Mouse (Mus musculus): Measurements from ENCODE around the gene Ctdsp1. TPM values are rescaled to one million over a fixed set of nuclear protein-coding genes. Genes with fewer than 3 reads are reported as not detected.

Gene Ctdsp1
- total RNA-seq (2015) (79.1 and 89.1 TPM in 2 replicates), total RNA-seq (2017) (33.0 and 33.2 TPM in 2 replicates)

GRCm38 (mm10) chr1:74390924-74391748 is at the start of gene Ctdsp1:
Gene Ctdsp1 (plus strand): TSS chr1:74391509.
- peak; percentile 49 for ATAC-seq (replicated peaks; ENCODE audit: poor library complexity)

DNA sequence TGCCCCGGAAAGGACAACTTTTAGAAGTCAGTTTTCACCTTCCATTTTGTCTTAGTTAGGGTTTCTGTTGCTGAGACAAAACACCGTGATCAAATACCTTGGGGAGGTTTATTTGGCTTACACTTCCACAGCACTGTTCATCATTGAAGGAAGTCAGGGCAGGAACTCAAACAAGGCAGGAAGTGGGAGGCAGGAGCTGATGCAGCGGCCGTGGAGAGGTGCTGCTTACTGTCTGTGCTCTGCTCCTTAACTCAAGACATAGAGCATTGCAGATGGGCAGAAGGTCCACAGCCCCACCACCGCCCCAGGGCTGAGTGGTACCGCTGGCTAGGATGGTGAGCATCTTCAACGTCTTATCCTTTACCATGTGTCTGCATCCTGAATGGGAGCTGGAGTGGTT is 49.4 kb upstream of the Ctdsp1 start:
- no peak for ATAC-seq (replicated peaks; ENCODE audit: poor library complexity)

DNA sequence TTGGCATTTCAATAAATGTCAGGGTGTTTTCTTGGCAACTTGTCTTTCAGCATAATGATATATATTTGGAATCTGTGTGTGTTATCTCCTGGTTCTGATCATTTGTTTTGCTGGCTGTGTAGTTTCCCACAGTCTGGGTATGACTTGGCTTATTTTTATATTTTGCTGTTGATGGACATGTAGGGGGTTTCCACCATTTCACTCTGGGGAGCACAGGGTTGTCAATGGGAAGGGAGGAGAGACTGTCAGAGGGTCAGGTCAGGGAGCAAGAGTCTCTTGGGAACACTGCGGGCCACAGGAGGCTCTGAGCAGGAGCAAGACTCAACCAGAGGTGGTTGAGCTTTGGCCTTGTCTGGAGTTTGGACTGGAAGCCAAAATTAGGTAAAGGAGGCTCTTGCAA is 49.0 kb upstream of the Ctdsp1 start:
- no peak for ATAC-seq (replicated peaks; ENCODE audit: poor library complexity)

DNA sequence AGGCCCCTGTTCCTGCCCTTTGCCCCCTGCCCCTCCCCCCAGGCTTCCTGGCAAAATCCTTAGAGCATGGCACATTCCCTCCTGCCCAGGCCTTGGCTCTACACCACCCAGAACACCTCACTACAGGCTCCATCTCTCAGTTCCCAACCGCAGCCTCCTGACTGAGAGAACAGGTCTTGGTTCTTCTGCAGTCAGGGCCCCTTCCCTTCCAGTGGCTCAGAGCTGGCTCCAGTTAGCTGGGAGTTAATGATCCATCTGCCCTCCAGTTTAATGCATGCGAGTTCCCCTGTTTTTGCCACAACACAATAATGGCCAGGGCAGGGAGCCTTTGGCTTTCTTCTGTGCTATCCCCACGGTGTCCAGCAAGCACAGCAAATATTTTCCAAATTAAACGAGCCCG is 48.1 kb upstream of the Ctdsp1 start:
- no peak for ATAC-seq (replicated peaks; ENCODE audit: poor library complexity)

- no peak for ATAC-seq (replicated peaks; ENCODE audit: poor library complexity)
These were observed 47.0 kb upstream of the Ctdsp1 start for GRCm38 (mm10) chr1:74344163-74344916.

GRCm38 (mm10) chr1:74351185-74351769 is 40.0 kb upstream of the Ctdsp1 start:
- no peak for ATAC-seq (replicated peaks; ENCODE audit: poor library complexity)

DNA sequence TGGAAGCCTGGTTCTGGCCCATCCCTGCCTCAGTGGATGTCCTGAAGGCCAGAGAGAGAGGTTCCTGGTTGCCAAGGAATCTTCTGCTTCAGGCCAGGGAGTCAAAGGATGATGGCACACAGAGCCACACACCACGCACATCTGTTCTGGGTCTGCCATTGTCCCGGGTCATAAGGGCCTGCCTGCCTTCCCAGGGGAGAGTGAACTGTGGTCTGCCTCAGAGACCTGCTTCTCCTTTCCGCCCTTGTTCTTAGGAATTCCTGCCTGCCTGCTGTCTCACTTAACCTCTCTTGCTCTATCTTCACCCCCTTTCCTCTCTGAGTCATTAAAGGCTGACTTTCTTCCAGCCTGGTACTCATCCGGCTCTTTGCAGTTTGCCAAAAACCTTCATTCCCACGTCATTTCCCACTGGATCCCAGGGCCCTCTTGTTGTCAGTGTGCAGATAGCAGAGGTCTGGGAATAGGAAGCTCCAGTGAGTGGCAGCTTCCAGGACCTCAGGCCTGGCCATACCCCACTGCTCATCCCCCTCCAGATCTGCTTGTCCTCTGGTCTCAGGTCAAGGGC is 38.7 kb upstream of the Ctdsp1 start:
- no peak for ATAC-seq (replicated peaks; ENCODE audit: poor library complexity)

GRCm38 (mm10) chr1:74353453-74354229 is 37.7 kb upstream of the Ctdsp1 start:
- ATAC-seq (replicated peaks; ENCODE audit: poor library complexity), result no peak

DNA sequence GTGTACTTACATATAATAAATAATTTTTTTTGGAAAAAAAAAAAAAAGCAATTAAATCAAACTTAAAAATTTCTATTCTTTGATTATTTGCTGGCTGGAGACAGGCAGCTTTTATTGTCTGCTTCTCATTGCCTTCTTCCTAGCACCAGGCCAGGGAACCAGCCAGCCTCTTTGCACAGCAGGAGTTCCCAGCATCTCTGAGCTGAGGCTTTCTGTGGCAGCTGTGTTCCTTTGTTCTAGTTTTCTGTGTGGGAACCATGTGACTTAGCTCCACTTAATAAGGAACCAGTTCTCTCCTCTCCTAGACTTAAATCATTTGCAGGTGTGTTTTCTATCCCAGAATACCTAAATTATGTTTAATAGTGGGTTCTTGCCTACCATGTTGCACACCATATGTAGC is 33.8 kb upstream of the Ctdsp1 start:
- no peak for ATAC-seq (replicated peaks; ENCODE audit: poor library complexity)

DNA sequence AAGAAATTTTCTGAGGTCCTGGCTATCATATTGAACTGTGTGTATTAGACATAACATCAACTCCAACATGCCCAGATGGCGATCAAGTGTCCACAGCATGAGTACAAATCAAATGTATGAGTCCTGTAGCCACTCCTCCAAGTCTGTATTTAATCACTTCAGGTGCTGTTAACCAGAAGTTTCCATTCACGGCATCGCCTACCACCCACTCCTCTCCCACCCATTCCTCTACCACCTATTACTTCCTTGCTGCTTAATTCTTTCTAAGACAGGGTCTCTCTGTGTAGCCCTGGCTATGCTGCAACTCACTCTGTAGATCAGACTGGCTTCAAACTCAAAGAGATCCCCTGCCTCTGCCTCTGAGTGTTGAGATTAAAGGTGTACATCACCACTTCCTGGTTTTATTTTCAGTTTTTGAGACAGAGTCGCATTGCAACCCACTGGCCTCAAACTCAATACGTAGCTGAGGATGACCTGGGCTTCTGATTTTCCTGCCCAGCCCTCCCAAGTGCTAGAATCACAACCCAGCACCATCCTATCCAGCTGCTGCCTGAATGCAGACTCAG is 31.3 kb upstream of the Ctdsp1 start:
- no peak for ATAC-seq (replicated peaks; ENCODE audit: poor library complexity)

DNA sequence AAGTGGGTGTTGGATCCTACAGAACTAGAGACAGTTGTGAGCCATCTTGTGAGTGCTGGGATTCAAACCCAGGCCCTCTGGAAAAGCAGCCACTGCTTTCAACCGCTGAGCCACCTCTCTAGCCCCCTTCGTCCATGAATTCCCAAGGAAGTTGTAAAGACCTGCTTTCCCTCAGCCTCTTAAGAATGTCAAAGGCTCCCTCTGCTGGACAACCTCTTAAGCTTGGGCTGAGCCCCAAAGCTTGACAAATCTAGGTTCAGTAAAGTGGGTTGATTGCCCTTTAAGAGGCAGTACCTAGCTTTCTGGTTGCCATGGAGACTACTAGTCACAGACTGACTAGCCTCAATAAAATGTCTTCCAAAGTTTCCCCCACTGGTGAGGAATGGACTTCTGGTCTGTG is 29.5 kb upstream of the Ctdsp1 start, which contains the start of gene Catip:
Gene Catip (plus strand): TSS at position 297 of the 400 bp plus-strand sequence.
- ATAC-seq (replicated peaks; ENCODE audit: poor library complexity), result peak; percentile 73

DNA sequence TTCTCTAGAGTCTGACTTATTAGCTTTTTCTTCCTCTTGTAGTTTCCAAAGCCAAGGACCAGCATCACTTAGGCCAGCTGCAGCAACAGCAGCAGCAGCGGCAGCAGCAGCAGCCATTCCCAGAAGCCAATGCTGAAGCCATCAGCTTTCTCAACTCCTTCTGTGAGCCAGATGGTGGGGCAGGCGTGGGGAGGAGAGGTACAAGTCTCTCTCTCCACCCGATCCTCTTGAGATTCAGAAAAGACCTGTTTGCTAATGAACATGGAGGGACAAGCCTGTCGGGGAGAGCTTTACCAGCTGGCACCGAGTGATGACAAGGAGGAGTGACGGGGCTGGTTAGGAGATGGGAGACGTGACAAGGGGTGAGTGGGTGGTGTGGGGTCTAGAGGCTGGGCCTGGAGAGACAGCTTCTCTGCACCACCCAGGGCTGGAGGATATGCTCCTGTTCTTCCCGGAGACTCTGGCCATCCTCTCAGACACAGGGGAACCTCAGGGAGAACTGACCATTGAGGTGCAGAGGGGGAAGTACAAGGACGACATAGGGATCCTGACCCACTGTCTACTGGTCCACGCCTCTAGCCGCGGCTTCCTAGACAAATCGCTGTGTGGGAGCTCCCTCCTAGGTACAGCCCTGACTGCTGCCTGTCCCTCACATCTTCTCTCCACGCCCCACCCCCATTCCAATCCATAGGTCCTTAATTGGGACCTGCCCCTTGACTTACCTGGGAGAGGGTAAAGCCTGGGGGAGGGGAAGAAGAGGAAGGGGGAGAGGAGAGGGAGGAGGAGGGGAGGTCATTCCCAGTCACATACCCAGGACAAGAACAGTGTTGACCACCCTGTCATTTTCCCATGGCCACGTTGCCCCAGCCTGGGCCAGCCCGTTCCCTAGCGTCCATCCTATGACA is 28.7 kb upstream of the Ctdsp1 start:
- no peak for ATAC-seq (replicated peaks; ENCODE audit: poor library complexity)

- no peak for ATAC-seq (replicated peaks; ENCODE audit: poor library complexity)
These were observed 27.9 kb upstream of the Ctdsp1 start for GRCm38 (mm10) chr1:74363437-74363836.

DNA sequence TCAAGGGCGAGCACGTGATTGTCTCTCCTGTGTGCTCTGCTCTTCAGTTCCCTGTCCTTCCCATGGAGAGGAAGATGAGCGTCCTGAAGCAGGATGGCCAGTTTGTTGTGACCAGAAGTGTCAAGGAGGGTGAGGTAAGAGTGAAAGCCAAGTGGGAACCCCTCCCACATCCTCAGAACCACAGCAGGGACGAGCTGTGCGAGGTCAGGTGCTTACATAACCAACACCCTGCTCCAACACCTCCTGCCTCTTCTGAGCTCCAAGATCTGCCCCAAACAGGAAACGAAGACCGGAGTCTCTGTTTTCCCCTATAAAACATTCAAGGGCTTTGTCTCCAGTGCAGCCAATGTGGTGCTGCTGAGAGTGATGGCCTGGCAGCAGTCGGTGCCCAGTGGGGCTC is 27.0 kb upstream of the Ctdsp1 start:
- peak; percentile 41 for ATAC-seq (replicated peaks; ENCODE audit: poor library complexity)

DNA sequence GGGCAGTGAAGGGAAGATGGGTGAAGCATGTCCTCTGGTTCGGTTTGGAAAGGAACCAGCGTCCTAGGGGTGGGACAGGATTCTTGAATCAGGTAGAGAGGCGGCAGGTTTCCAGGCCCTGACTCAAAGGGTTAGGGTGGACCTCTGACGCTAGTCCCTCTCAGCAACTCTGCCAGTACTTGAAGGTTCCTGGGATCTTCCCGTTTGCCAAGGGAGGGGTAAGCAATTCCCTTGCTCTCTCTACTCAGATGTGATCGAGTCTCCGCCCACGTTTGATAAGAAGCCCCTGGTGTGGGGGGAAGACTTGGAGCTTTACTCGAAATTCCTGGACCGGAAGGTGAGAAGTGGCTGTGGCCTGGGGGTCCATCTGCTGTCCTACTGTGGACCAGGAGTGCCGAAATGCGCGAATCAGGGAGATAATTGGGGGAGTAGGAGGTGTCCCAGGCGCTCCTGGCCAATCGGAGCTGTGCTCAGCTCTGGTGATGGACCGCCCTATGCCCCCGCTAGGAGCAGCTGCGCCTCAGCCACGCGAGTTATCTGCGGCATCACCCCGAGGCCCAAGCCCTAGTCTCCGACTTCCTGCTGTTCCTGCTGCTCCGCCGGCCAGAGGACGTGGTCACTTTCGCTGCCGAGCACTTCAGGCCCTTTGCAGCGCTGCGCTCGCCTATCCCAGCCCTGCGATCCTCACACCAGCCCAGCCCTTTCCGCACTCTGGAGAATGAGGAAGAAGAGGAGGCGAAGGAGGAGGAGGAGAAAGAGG is 23.2 kb upstream of the Ctdsp1 start:
- peak; percentile 83 for ATAC-seq (replicated peaks; ENCODE audit: poor library complexity)

DNA sequence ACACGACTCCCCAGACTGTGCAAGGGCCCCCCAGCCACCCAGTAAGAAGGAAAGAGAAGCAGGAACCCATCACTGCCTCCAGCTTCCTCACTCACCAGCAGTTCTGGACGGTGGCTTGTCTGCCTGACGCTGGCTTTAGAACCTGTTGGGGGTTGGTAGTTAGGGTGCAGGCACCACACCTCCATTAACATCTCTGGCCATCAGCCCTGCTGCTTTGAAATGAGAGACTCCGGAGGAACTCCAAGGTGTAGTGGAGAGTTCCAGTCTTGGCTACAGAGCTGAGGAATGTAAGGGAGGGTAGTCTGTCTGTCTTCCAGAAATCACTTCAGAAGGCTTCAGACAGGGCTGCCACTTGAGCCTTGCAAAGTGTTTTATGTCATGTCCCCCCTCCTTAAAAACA is 21.3 kb upstream of the Ctdsp1 start:
- ATAC-seq (replicated peaks; ENCODE audit: poor library complexity), result no peak

DNA sequence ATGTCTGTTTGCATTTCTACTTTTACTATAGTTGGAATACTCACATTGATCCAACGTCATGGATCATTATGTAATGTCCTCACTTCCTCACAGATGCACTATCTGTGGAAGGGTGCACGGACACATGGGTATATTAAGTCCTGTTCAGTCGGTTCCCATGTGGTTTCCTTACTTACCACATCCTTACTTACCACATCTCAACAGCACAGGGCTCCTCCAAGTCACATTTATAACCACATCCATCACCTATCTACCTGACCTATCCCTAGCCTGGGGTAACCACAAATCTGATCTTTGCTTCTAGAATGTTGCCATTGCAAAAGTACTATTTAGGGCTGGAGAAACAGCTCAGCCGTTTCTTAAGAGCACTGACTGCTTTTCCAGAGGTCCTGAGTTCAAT is 17.9 kb upstream of the Ctdsp1 start:
- ATAC-seq (replicated peaks; ENCODE audit: poor library complexity), result peak; percentile 81

- peak; percentile 76 for ATAC-seq (replicated peaks; ENCODE audit: poor library complexity)
These were observed 16.3 kb upstream of the Ctdsp1 start, which contains the start of gene Slc11a1 for GRCm38 (mm10) chr1:74374980-74375379. Gene Slc11a1 (plus strand): TSS chr1:74375195.

All from megakaryocyte progenitor cell, adult 5-6 weeks (primary cell).